ENCODE assay signal across 8 mouse cellular contexts in the genomic region with DNA sequence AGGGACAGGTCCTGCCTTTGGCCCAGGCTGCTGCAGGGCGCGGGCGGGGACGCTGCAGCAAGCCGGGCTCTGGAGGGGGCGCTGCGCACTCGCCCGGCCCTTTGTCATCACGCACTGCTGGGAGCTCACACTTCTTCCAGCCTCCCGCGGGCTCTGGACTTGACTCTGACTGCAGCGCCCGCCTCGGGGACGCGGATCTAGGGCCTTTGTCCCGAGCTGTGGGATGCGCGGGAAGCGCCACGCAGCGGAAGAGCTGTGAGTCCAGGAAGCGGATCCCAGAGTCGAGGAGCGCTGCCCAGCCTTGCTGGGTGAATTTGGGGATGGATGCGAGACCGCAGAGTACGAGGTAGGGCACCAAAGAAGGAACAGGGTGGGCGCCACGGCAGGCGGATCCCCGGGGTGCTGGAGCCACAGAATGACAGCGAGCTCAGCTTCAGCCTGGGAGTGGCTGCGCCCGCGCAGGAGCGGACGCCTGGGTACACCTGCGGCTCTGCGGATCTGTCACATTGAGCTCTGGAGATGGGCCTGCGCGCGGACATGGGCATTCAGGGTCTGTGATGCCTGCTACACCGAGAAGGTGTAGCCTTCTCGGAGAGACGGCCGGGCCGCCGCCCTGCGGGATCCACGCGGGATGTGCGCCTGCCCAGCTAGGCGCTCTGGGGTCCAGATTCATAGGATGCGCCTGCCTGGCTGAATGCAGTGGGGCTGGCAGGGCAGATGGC. TPM values are rescaled to one million over a fixed set of nuclear protein-coding genes. Genes with fewer than 3 reads are reported as not detected.
A peak's percentile ranks its signal among the peaks of the same experiment; 100 is the strongest.
DNase-seq lines count a peak whose midpoint lies in the region; ATAC-seq and TF ChIP-seq lines count a peak whose summit lies in the region.

A gene (plus strand): TSS at position 81 of the 722 bp plus-strand sequence.

- no peak for TF ChIP-seq POLR2A in thymus, adult 2 months (IDR thresholded peaks at IDR 0.05; ENCODE audit: control insufficient read depth, extremely low read depth, insufficient read depth, low read length, poor library complexity)

- peak within 1 kb of the TSS; percentile 61 for H3K4me3 ChIP-seq in embryonic facial prominence, embryonic 12.5 days
- peak within 1 kb of the TSS; percentile 65 for H3K4me3 ChIP-seq in hindbrain, embryonic 10.5 days
- H3K4me3 ChIP-seq in limb, embryonic 10.5 days = peak within 1 kb of the TSS; percentile 68
- peak within 1 kb of the TSS; percentile 80 for H3K4me3 ChIP-seq in neural tube, embryonic 13.5 days
- no peak within 1 kb of the TSS for H3K4me3 ChIP-seq in thymus, adult 2 months (ENCODE audit: control insufficient read depth, insufficient read depth, low read length)

- H3K27ac ChIP-seq in embryonic facial prominence, embryonic 12.5 days = 0 out of 2 replicates have a peak within 1 kb of the TSS, but pooled peaks have one; percentile 19
- H3K27ac ChIP-seq in hindbrain, embryonic 10.5 days = peak within 1 kb of the TSS; percentile 93
- peak within 1 kb of the TSS; percentile 83 for H3K27ac ChIP-seq in limb, embryonic 10.5 days
- H3K27ac ChIP-seq in neural tube, embryonic 13.5 days (replicated peaks) = peak within 1 kb of the TSS; percentile 97
- no peak within 1 kb of the TSS for H3K27ac ChIP-seq in thymus, adult 2 months (ENCODE audit: control insufficient read depth, insufficient read depth, low read length)

- 0 out of 2 replicates have a peak, but pooled peaks cover 5% of the 10 kb centered on the region for H3K4me1 ChIP-seq in embryonic facial prominence, embryonic 12.5 days
- peaks cover 35% of the 10 kb centered on the region for H3K4me1 ChIP-seq in hindbrain, embryonic 10.5 days (replicated peaks)
- H3K4me1 ChIP-seq in limb, embryonic 10.5 days = peaks cover 11% of the 10 kb centered on the region
- peaks cover 51% of the 10 kb centered on the region for H3K4me1 ChIP-seq in neural tube, embryonic 13.5 days (replicated peaks)
- no peaks in the 10 kb centered on the region for H3K4me1 ChIP-seq in thymus, adult 2 months (replicated peaks; ENCODE audit: control insufficient read depth, insufficient read depth, low read length)

- under 1% methylated on average over 56 of the region's 56 CpGs for WGBS in embryonic facial prominence, embryonic 12.5 days
- under 1% methylated on average over 56 of the region's 56 CpGs for WGBS in hindbrain, embryonic 10.5 days
- under 1% methylated on average over 56 of the region's 56 CpGs for WGBS in limb, embryonic 10.5 days
- 1% methylated on average over 56 of the region's 56 CpGs for WGBS in neural tube, embryonic 13.5 days
- WGBS in thymus, adult 2 months = 8% methylated on average over 56 of the region's 56 CpGs

- no peak for TF ChIP-seq CTCF in thymus, adult 2 months (IDR thresholded peaks at IDR 0.05; ENCODE audit: borderline replicate concordance, control insufficient read depth, extremely low read depth, insufficient read depth, low read length, poor library complexity)

- H3K9me3 ChIP-seq in embryonic facial prominence, embryonic 12.5 days = no peaks in the 10 kb centered on the region
- H3K9me3 ChIP-seq in hindbrain, embryonic 10.5 days = no peaks in the 10 kb centered on the region
- H3K9me3 ChIP-seq in limb, embryonic 10.5 days (replicated peaks) = no peaks in the 10 kb centered on the region
- no peaks in the 10 kb centered on the region for H3K9me3 ChIP-seq in neural tube, embryonic 13.5 days

- peak within 1 kb of the TSS; percentile 92 for H3K4me2 ChIP-seq in embryonic facial prominence, embryonic 12.5 days (replicated peaks)
- peak within 1 kb of the TSS; percentile 73 for H3K4me2 ChIP-seq in neural tube, embryonic 13.5 days

- H3K27me3 ChIP-seq in embryonic facial prominence, embryonic 12.5 days = peaks cover 17% of the 10 kb centered on the region
- H3K27me3 ChIP-seq in hindbrain, embryonic 10.5 days (ENCODE audit: insufficient read depth, poor library complexity, severe bottlenecking) = peaks cover 45% of the 10 kb centered on the region
- H3K27me3 ChIP-seq in limb, embryonic 10.5 days (ENCODE audit: low read depth, poor library complexity, severe bottlenecking) = peaks cover 55% of the 10 kb centered on the region
- H3K27me3 ChIP-seq in neural tube, embryonic 13.5 days = no peaks in the 10 kb centered on the region
- H3K27me3 ChIP-seq in thymus, adult 2 months (ENCODE audit: control insufficient read depth, insufficient read depth, low read length) = peaks cover 3% of the 10 kb centered on the region; the same call in 1 of the 2 replicates

- peak within 1 kb of the TSS; percentile 72 for H3K9ac ChIP-seq in embryonic facial prominence, embryonic 12.5 days
- H3K9ac ChIP-seq in neural tube, embryonic 13.5 days = peak within 1 kb of the TSS; percentile 92

- peak; percentile 40 for DNase-seq in adrenal gland, postnatal 10 days
- no peak for DNase-seq in adrenal gland, postnatal 4 days (ENCODE audit: low spot score in 2 of 2)
- DNase-seq in Muller cell, postnatal 12 days (ENCODE audit: inconsistent ontology term) = peak; percentile 54
- peak; percentile 81 for DNase-seq in hindbrain, embryonic 10.5 days (ENCODE audit: low spot score)
- peak; percentile 64 for DNase-seq in limb, embryonic 10.5 days (ENCODE audit: low spot score)
- no peak for DNase-seq in thymus, adult 2 months

- no peaks in the 10 kb centered on the region for H3K36me3 ChIP-seq in embryonic facial prominence, embryonic 12.5 days
- H3K36me3 ChIP-seq in hindbrain, embryonic 10.5 days = no peaks in the 10 kb centered on the region
- H3K36me3 ChIP-seq in limb, embryonic 10.5 days = no peaks in the 10 kb centered on the region
- no peaks in the 10 kb centered on the region for H3K36me3 ChIP-seq in neural tube, embryonic 13.5 days
- no peaks in the 10 kb centered on the region for H3K36me3 ChIP-seq in thymus, adult 2 months (ENCODE audit: control insufficient read depth, insufficient read depth, low read length)

- 0 out of 2 replicates have a peak, but pooled peaks have one; percentile 35 for ATAC-seq in embryonic facial prominence, embryonic 12.5 days (ENCODE audit: insufficient number of reproducible peaks, insufficient read depth, low FRiP score, low TSS enrichment)
- peak; percentile 92 for ATAC-seq in neural tube, embryonic 13.5 days (ENCODE audit: low read depth)

RNA-seq across cellular contexts. Expression of the gene that starts here (rescaled TPM):
- 10 to 100 TPM in 1 of 2 experiments, 1 to 10 TPM in 1; 5.3 to 11.8 TPM for total RNA-seq in adrenal gland, postnatal 10 days (2021)
- 10 to 100 TPM in 1 of 2 experiments, 1 to 10 TPM in 1; 9.7 to 18.2 TPM for total RNA-seq in adrenal gland, postnatal 4 days (2021)
- polyA plus RNA-seq in embryonic facial prominence, embryonic 12.5 days (2016; fragmentation: Nextera tagmentation; extraction: Ambion mirVana) = 20.0 and 22.2 TPM in 2 replicates
- polyA plus RNA-seq in hindbrain, embryonic 10.5 days (2016; fragmentation: Nextera tagmentation; extraction: Ambion mirVana) = 43.6 and 84.1 TPM in 2 replicates
- 6.1 and 7.7 TPM in 2 replicates for polyA plus RNA-seq in limb, embryonic 10.5 days (2016; fragmentation: Nextera tagmentation; extraction: Ambion mirVana)
- 137 and 148 TPM in 2 replicates for polyA plus RNA-seq in neural tube, embryonic 13.5 days (2015; fragmentation: Nextera tagmentation; extraction: Ambion mirVana)
- polyA plus RNA-seq in thymus, adult 2 months (2012; rRNA removed) = 0.08 and 0.31 TPM in 2 replicates

Comparison
In these comparisons a context has a peak if more than half of its experiments do, and no peak if none do; other contexts are left out.
1. DNase-seq: peak in adrenal gland, postnatal 10 days (single experiment), Muller cell, postnatal 12 days (single experiment), hindbrain, embryonic 10.5 days (single experiment) and limb, embryonic 10.5 days (single experiment); none in adrenal gland, postnatal 4 days (0 of 2) and thymus, adult 2 months (single experiment).